Mouse (Mus musculus) MEL (cell line): ENCODE data around the gene Cenpt. TPM values are rescaled to one million over a fixed set of nuclear protein-coding genes. Genes with fewer than 3 reads are reported as not detected.
A peak's percentile ranks its signal among the peaks of the same experiment; 100 is the strongest.

ENCODE experiments used
- DNase-seq: peaks from one replicate; pipeline ENCODE4 v3.0.0; 2011; ENCODE audit warnings: low read depth, low spot score
- H3K27ac ChIP-seq: 2 replicates; pipeline ENCODE4 v1.5.1; 2012; ENCODE audit warnings: low read depth, mild to moderate bottlenecking, control low read depth, low read length, moderate library complexity; ENCODE audit not compliant: control insufficient read depth
- H3K27me3 ChIP-seq, 2 experiments: fragments of 150-350 bp in 1 of 2; sonication (generic) in 1 of 2; 2 replicates each; pipeline ENCODE4 v1.6.1; 2012; ENCODE audit warnings: low read length in 2 of 2, mild to moderate bottlenecking in 2 of 2, improper control_type of control experiment in 1 of 2, moderate library complexity in 1 of 2; ENCODE audit not compliant: insufficient read depth in 2 of 2, control insufficient read depth in 1 of 2
- H3K36me3 ChIP-seq, 2 experiments: 2 replicates each; pipeline ENCODE4 v1.6.1; 2012 to 2014; ENCODE audit warnings: low read length in 2 of 2, improper control_type of control experiment in 1 of 2, inconsistent platforms in 1 of 2, mild to moderate bottlenecking in 1 of 2; ENCODE audit not compliant: insufficient read depth in 2 of 2, control insufficient read depth in 1 of 2
- H3K4me1 ChIP-seq, 2 experiments: fragments of 150-350 bp in 1 of 2; sonication (generic) in 1 of 2; 2 replicates each; pipeline ENCODE4 v1.6.1; 2012; ENCODE audit warnings: low read length in 2 of 2, improper control_type of control experiment in 1 of 2, mild to moderate bottlenecking in 1 of 2; ENCODE audit not compliant: insufficient read depth in 2 of 2, control insufficient read depth in 1 of 2
- H3K4me3 ChIP-seq, 2 experiments: fragments of 150-350 bp in 1 of 2; sonication (generic) in 1 of 2; 2 replicates each; pipeline ENCODE4 v1.5.1; 2012; ENCODE audit warnings: low read depth in 2 of 2, low read length in 2 of 2, mild to moderate bottlenecking in 2 of 2, moderate library complexity in 2 of 2, control low read depth in 1 of 2, improper control_type of control experiment in 1 of 2; ENCODE audit not compliant: control insufficient read depth in 1 of 2, insufficient read depth in 1 of 2
- H3K79me2 ChIP-seq: 2 replicates; pipeline ENCODE4 v1.6.1; 2012; ENCODE audit warnings: mild to moderate bottlenecking, low read length, moderate library complexity; ENCODE audit not compliant: control insufficient read depth, poor library complexity, insufficient read depth
- H3K9ac ChIP-seq: 2 replicates; pipeline ENCODE4 v1.6.1; 2012; ENCODE audit warnings: low read depth, mild to moderate bottlenecking, control low read depth, low read length, moderate library complexity; ENCODE audit not compliant: control insufficient read depth, poor library complexity, severe bottlenecking
- H3K9me3 ChIP-seq: fragments of 150-350 bp; sonication (generic); replicated peaks from 2 replicates; pipeline ENCODE4 v1.6.1; 2012; ENCODE audit warnings: mild to moderate bottlenecking, low read length, improper control_type of control experiment, moderate library complexity; ENCODE audit not compliant: insufficient read depth
- CHD1 ChIP-seq: IDR thresholded peaks from 2 replicates; pipeline ENCODE4 v1.6.1; 2012; ENCODE audit warnings: low read depth, mild to moderate bottlenecking, inconsistent platforms, low read length, improper control_type of control experiment
- CHD2 ChIP-seq: IDR thresholded peaks from 2 replicates; pipeline ENCODE4 v1.6.1; 2011; ENCODE audit warnings: low read length, improper control_type of control experiment
- E2F4 ChIP-seq: IDR thresholded peaks from 2 replicates; pipeline ENCODE4 v1.6.1; 2011; ENCODE audit warnings: low read depth, low read length, improper control_type of control experiment, borderline replicate concordance
- EP300 ChIP-seq, 2 experiments: IDR thresholded peaks; 2 replicates each; pipeline ENCODE4 v1.6.1; 2011; ENCODE audit warnings: improper control_type of control experiment in 2 of 2, low read length in 2 of 2, low read depth in 1 of 2, mild to moderate bottlenecking in 1 of 2
- ETS1 ChIP-seq: IDR thresholded peaks from 2 replicates; pipeline ENCODE4 v1.6.1; 2012; ENCODE audit warnings: low read depth, mild to moderate bottlenecking, inconsistent platforms, low read length, improper control_type of control experiment, moderate library complexity
- MAFK ChIP-seq: IDR thresholded peaks from 2 replicates; pipeline ENCODE4 v1.6.1; 2011; ENCODE audit warnings: low read depth, mild to moderate bottlenecking, low read length, improper control_type of control experiment, borderline replicate concordance
- MAZ ChIP-seq: IDR thresholded peaks from 2 replicates; pipeline ENCODE4 v1.6.1; 2012; ENCODE audit warnings: low read depth, mild to moderate bottlenecking, inconsistent platforms, low read length, improper control_type of control experiment
- MEF2A ChIP-seq: IDR thresholded peaks from 2 replicates; pipeline ENCODE4 v1.6.1; 2014; ENCODE audit warnings: low read depth, mild to moderate bottlenecking, inconsistent platforms, low read length, improper control_type of control experiment; ENCODE audit not compliant: poor library complexity, insufficient replicate concordance, severe bottlenecking; ENCODE audit errors: extremely low read depth
- MXI1 ChIP-seq: IDR thresholded peaks from 2 replicates; pipeline ENCODE4 v1.6.1; 2011; ENCODE audit warnings: mild to moderate bottlenecking, low read depth, low read length, improper control_type of control experiment
- NRF1 ChIP-seq: IDR thresholded peaks from 2 replicates; pipeline ENCODE4 v1.6.1; 2014; ENCODE audit warnings: low read depth, mild to moderate bottlenecking, inconsistent platforms, low read length, improper control_type of control experiment, moderate library complexity; ENCODE audit not compliant: poor library complexity, insufficient read depth, severe bottlenecking
- POLR2AphosphoS5 ChIP-seq: IDR thresholded peaks from 2 replicates; pipeline ENCODE4 v1.6.1; 2012; ENCODE audit warnings: low read depth, borderline replicate concordance, mild to moderate bottlenecking, inconsistent platforms, low read length, moderate library complexity, mixed read lengths
- RAD21 ChIP-seq: IDR thresholded peaks from 2 replicates; pipeline ENCODE4 v1.6.1; 2011; ENCODE audit warnings: mild to moderate bottlenecking, low read depth, low read length, improper control_type of control experiment
- RCOR1 ChIP-seq: IDR thresholded peaks from 2 replicates; pipeline ENCODE4 v1.6.1; 2012; ENCODE audit warnings: low read depth, mild to moderate bottlenecking, inconsistent platforms, low read length, improper control_type of control experiment
- SIN3A ChIP-seq: IDR thresholded peaks from 2 replicates; pipeline ENCODE4 v1.6.1; 2012; ENCODE audit warnings: low read length, improper control_type of control experiment, inconsistent platforms
- TAL1 ChIP-seq: IDR thresholded peaks from 2 replicates; pipeline ENCODE4 v1.6.1; 2012; ENCODE audit warnings: mild to moderate bottlenecking, inconsistent platforms, low read length, moderate library complexity, mixed read lengths
- UBTF ChIP-seq: IDR thresholded peaks from 2 replicates; pipeline ENCODE4 v1.6.1; 2012; ENCODE audit warnings: low read depth, mild to moderate bottlenecking, inconsistent platforms, low read length, improper control_type of control experiment, moderate library complexity, borderline replicate concordance; ENCODE audit not compliant: insufficient read depth
- USF1 ChIP-seq: IDR thresholded peaks from 2 replicates; pipeline ENCODE4 v1.6.1; 2014; ENCODE audit warnings: low read depth, mild to moderate bottlenecking, inconsistent platforms, low read length, improper control_type of control experiment, moderate library complexity
- USF2 ChIP-seq, 2 experiments: IDR thresholded peaks; 2 replicates each; pipeline ENCODE4 v1.6.1; 2011 to 2012; ENCODE audit warnings: improper control_type of control experiment in 2 of 2, low read length in 2 of 2, borderline replicate concordance in 1 of 2, inconsistent platforms in 1 of 2, low read depth in 1 of 2, mild to moderate bottlenecking in 1 of 2; ENCODE audit not compliant: insufficient read depth in 1 of 2
- ZKSCAN1 ChIP-seq: IDR thresholded peaks from 2 replicates; pipeline ENCODE4 v1.6.1; 2012; ENCODE audit warnings: low read depth, mild to moderate bottlenecking, inconsistent platforms, low read length, improper control_type of control experiment, moderate library complexity
- ZMIZ1 ChIP-seq: IDR thresholded peaks from 2 replicates; pipeline ENCODE4 v1.6.1; 2012; ENCODE audit warnings: low read depth, mild to moderate bottlenecking, inconsistent platforms, low read length, improper control_type of control experiment, moderate library complexity
- polyA plus RNA-seq, 2 experiments: library from polyadenylated mRNA; stranded (reverse) in 1 of 2; unstranded in 1 of 2; fragments of >175 nt in 1 of 2; fragments of >200 nt in 1 of 2; gene quantifications; 2 replicates each; pipeline versions ENCODE4 v1.2.1 to v1.2.4; 2012; ENCODE audit warnings: low replicate concordance in 2 of 2, low read depth in 1 of 2; ENCODE audit not compliant: insufficient read length in 2 of 2, insufficient read depth in 1 of 2, missing spikeins in 1 of 2
- total RNA-seq: library from RNA; depleted of rRNA; stranded (reverse); fragments of 300-350 nt; gene quantifications from 2 replicates; pipeline ENCODE4 v1.2.3, GENCODE M21; 2012

Gene Cenpt
- total and polyA plus RNA-seq, 3 experiments: 14.2 to 26.5 TPM; not detected in 1

DNA sequence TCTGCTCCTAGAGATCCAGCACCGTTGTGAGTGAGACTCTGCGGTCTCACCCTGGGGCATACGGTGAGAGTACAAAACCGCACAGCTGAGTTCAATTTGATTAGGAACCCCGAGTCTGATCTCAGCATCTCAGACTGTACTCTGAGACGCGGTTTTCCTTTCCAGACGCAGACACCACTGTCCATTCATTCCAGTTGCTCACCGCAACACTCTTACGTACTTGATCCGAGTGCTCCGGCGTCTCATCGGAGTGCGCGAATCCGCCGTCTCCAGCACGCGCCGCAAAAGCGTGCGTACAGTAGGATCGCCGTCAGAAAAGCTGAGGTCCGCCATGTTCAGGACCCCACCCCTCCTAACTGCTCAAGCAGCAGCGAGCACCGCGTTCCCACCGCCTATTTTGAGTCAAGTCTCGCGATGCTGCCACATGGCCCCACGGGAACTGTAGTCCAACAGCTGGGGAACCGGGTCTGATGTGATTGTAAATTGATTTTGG, 1.4 kb downstream of the Cenpt start (continued):
- TF ChIP-seq POLR2AphosphoS5 (no peak), MAFK (no peak)

DNA sequence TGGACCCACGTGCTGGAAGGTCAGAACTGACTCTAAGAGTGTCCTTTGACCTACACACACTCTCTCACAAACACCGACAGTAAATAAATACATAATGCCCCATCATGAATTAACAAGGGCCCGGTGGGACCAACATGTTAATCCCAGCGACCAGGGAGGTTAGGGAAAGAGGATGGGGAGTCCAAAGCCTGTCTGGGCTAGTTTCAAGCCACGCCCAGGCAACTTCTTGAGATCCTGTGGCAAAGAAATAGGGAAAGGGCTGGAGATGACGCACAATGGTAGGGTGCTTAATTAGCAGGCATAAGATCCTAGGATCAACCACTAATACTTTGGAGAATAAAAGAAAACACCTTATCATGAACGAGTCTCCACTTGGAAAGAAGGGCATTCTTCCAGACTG, 2.5 kb downstream of the Cenpt start:
- Histone ChIP-seq H3K79me2 (peaks cover 12% of the 10 kb centered on the region), H3K4me3 (peak overlapping the region in 1 of 2 experiments; percentile 74; a peak in 1 of 4 replicates), H3K4me1 (peaks cover 0 to 10% of the 10 kb centered on the region in 2 experiments; a peak in 2 of 4 replicates), H3K27ac (no peak overlapping the region), H3K36me3 (peaks cover 0 to 7% of the 10 kb centered on the region in 2 experiments; a peak in 2 of 4 replicates)
- no peak for DNase-seq
- TF ChIP-seq NRF1 (no peak), MXI1 (no peak), ZKSCAN1 (no peak), TAL1 (no peak)
- TF ChIP-seq, all 39 proteins: peak for 0
- no peaks in the 10 kb centered on the region for H3K9me3 ChIP-seq
- no peaks in the 10 kb centered on the region for H3K27me3 ChIP-seq
- H3K9ac ChIP-seq: peak overlapping the region; percentile 12; the same call in 1 of the 2 replicates

DNA sequence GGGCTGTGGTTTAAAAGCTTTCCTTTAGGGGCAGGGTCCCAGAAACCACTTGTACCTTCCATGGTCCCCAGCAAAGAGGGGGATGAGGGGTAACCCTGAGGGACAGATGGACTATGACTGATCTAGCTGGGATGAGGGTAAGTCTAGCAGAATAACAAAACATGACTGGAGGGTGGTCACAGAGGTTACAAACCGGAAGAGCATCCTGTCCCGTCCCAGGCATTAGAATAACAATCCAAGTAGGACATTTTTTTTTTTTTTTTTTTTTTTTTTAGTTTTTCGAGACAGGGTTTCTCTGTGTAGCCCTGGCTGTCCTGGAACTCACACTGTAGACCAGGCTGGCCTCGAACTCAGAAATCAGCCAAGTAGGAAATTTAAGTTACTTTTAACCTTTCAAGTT, 3.1 kb downstream of the Cenpt start:
- no peak for TF ChIP-seq MXI1
- no peak for TF ChIP-seq ZMIZ1
- TF ChIP-seq USF1: no peak
- TF ChIP-seq E2F4: no peak
- TF ChIP-seq RCOR1: no peak
- TF ChIP-seq ETS1: no peak
- TF ChIP-seq SIN3A: no peak
- no peak for TF ChIP-seq RAD21
- TF ChIP-seq MEF2A: no peak
- no peak for TF ChIP-seq MAZ
- no peak for TF ChIP-seq UBTF
- no peak for TF ChIP-seq EP300 (IDR thresholded peaks at IDR 0.05; ENCODE audit: low read depth in 1 of 2, low read length in 2 of 2)
- no peak for TF ChIP-seq CHD1
- TF ChIP-seq MAFK: no peak
- no peak for TF ChIP-seq ZKSCAN1
- TF ChIP-seq CHD2: no peak
- no peak for TF ChIP-seq USF2 (IDR thresholded peaks at IDR 0.05; ENCODE audit: borderline replicate concordance in 1 of 2, insufficient read depth in 1 of 2, low read depth in 1 of 2, low read length in 2 of 2)
- Histone ChIP-seq H3K27ac (no peak overlapping the region), H3K9me3 (no peaks in the 10 kb centered on the region), H3K9ac (no peak overlapping the region), H3K27me3 (no peaks in the 10 kb centered on the region), H3K79me2 (peaks cover 6% of the 10 kb centered on the region), H3K36me3 (peaks cover 0 to 7% of the 10 kb centered on the region in 2 experiments; a peak in 2 of 4 replicates), H3K4me3 (no peak overlapping the region), H3K4me1 (peaks cover 0 to 10% of the 10 kb centered on the region in 2 experiments; a peak in 2 of 4 replicates)
- DNase-seq: no peak
